Mouse (Mus musculus) lung, postnatal 36 days (tissue): ENCODE measurements at regions not wholly inside any gene's neighbourhood (a gene's known extent, or its start where the extent isn't known, plus 50 kb on each side); places are given as distances from the start of the nearest gene placed in this dataset.
A peak's percentile ranks its signal among the peaks of the same experiment; 100 is the strongest.

ENCODE experiments used
- DNase-seq: peaks from one replicate; pipeline ENCODE4 v3.0.0; 2022; ENCODE audit warnings: mixed read lengths

DNA sequence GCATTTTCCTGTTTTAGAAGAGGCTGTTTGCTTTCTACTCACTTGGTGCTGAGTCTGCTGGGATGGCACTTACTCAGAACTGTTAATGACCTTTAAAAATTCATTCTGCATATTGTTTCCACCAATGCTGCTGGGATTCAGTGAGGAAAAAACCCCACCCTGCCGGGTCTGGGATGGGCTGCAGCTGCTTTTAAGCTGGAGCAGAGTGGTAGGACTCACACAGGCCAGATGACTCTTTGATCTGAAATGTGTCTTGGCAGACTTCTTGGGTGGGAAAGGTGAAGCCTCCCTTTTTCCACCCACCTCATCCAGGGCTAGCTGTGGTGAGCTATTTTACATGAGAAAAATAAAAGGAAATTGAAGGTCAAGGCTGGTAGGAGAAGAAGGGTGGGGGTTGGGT, 56.4 kb upstream of the Ddhd1 start:
- no peak for DNase-seq

- no peak for DNase-seq
Measured at GRCm38 (mm10) chr14:45714786-45715185, 56.8 kb upstream of the Ddhd1 start.

GRCm38 (mm10) chr14:45716100-45716499, 58.2 kb upstream of the Ddhd1 start:
- no peak for DNase-seq

DNA sequence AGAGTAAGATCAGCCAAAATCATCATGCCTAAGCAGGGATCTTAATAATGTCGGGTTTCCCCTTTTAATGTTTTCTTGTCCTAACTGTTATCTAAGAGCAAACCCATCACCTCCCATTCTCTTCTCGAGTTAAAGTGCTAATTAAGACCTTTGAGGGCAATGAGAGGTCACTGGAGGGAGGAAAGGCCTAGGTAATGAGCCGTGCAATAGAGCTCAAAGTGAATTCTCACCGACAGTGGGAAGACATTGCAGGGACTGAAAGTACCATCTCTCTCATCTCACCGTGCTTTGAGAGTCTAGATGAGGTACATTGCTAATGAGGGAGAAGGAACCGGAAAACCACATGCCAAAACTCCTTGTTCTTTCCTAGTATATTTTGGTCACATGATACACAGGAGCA, 64.9 kb upstream of the Ddhd1 start:
- no peak for DNase-seq

DNA sequence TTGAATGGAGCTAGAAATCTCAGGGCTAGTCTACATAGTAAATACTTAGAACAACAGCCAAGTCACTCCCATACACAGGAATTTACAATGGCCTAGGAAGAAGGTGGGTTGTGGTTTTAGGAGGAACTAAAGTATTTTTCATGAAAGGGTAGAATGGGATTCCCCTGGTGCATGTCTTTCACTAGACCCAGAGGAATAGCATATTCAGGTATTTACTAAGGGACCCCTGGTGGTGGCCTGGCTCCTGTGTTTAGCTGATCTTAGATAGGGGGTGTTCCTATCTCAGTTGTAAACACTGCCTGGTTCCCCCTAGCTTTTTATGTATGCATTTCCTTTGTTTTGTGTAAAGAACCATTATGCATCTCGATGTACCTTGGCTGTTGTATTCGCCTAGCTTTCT, 66.4 kb upstream of the Ddhd1 start:
- DNase-seq: no peak

- no peak for DNase-seq
Measured at GRCm38 (mm10) chr14:45734530-45735410, 76.8 kb upstream of the Ddhd1 start.

- DNase-seq: peak; percentile 18
Measured at GRCm38 (mm10) chr14:45737966-45738365, 80.0 kb upstream of the Ddhd1 start.

GRCm38 (mm10) chr14:45739638-45740037, 81.7 kb upstream of the Ddhd1 start:
- peak; percentile 75 for DNase-seq

DNA sequence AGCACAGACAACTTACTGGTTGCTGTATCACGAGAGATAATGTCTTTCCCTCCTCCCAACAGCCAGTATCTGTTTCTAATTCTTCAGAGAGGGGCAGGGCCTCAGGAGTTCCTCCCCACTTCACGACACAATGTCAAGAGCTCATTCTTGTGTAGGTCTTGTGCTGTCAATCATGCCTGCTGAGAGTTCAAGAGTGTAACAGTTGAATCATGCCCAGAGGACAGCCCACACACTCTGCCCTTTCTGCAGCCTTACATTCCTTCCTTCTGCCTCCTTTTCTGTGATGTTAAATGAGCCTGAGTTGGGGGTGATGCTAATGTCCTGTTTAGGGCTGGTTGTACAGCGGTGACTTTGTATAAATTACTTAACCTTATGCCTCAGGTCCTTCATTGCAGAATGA, 82.7 kb upstream of the Ddhd1 start:
- DNase-seq: peak; percentile 58

- peak; percentile 77 for DNase-seq
Measured at GRCm38 (mm10) chr14:45746176-45746575, 88.2 kb upstream of the Ddhd1 start.

- no peak for DNase-seq
Measured at GRCm38 (mm10) chr14:45757376-45757775, 99.4 kb upstream of the Ddhd1 start.

- no peak for DNase-seq
Measured at GRCm38 (mm10) chr14:45760890-45761680, 103.1 kb upstream of the Ddhd1 start.

- no peak for DNase-seq
Measured at GRCm38 (mm10) chr14:45764231-45764630, 106.3 kb upstream of the Ddhd1 start.

DNA sequence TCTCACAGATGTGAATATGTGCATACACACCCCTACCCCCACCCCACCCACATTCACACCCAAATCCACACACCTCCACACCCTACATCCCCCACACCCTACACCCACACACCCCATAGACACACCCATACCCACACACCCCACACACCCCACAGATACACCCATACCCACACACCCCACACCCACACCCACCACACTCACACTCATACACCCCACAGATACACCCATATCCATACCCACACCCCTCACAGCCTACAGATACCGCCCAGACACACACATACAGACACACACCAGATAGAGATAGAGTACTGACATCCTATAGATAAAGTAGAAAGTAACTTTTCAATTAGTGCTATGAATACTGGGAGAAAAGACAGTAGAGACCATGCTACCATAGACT, 108.6 kb upstream of the Ddhd1 start:
- no peak for DNase-seq

DNA sequence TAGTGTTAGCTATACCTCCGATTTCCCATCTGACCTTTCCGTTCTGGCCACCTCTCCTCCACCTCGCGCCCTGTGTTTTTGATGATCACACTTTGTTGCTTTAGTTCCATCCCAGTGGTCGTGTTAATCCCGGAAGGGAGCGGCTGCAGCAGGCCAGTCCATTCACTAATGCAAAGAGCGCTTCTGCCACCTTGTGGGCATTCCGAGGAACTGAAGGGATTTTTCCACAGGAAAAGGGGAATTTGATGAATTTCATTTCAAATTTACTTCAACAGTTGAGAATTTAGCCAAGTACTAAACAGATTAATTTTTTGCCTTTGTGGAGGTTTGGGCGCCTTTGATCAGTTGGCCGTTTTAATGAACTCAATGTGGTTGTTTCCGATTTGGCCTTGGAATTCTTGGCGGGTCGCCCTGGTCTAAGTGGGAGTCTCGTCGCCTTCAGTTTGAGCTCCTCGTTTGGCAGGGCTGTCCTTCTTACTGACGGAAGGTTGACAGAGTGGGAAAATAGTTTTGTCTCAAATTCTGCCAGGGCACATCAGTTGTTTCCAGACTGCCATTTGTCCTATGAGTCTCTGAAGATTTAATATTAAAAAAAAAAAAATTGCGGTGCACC, 114.8 kb upstream of the Ddhd1 start:
- DNase-seq: peak; percentile 65

DNA sequence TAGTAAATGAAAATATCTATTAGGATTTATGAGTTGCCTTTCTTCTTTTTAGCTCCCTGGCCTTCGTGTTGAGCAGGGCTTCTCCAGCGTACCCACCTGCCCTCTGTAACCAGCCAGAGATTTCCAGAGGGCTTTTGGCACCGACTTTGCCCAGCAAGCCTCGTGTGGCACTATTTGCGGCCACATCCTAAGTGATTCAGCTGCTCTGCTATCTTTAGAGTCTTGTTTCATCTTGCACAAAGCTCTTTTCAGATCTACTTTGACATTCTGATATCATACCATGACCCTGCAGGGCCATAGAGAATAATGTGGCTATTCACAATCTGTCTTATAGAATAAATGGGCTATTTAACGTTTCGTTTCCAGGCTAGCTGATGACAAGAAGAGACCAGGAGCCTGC, 115.4 kb upstream of the Ddhd1 start:
- DNase-seq: no peak

DNA sequence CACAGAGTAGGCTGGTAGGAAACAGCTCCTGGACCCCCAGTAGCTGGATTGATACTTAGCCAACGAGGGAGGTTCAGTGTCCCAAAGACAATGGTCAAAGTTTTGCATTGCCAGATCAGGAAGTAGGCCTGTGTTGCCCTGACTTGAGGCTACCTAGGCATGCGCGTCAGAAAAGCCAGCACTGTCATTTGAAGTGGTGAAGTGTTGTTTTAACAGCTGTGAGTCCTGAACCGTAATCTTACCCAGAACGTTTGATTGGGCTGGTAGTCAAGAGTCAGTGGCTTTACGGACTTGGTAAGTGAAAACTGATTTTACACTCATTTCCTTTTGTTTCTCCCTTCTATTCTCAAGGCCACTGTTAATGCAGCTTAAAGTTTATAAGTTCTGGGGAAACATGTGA, 123.9 kb upstream of the Ddhd1 start:
- DNase-seq: no peak

DNA sequence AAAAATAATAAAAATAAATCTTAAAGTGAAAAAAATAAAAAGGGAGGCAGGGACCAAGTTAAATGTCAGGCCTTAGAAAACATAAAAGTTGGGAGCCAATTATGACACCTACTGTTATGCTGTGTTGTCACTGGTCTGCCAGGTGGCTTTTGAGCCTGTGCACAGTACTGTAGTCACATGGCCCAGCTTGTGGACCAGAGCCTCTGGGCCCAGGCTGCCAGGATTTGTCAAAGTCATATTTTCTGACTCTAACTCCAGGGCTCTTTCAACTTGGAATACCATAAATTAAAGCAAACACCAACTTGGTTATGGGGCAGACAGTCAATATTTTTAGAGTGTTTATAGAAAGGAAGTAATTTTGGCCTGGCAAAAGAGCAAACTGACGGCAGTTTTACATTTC, 137.0 kb upstream of the Ddhd1 start:
- peak; percentile 29 for DNase-seq

GRCm38 (mm10) chr14:45796665-45797319, 138.8 kb upstream of the Ddhd1 start:
- DNase-seq: peak; percentile 68

DNA sequence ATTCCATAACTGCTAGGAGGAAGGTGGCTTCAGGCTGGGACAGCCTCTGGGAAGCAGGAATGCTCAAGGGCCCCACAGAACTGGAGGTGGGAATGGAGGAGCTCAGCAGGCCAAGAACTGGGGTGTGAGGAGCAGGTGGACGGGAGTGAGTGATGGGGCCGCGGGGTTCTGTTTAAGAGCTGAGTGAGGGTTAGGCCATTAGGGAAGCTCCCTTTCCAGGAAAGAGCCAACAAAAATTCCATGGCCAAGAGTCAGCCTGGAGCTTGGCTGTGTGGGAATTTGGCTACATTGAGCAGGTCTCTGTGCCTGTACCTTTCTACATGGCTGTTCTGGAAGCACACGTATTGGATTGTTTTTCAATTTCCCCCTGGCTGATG, 139.4 kb upstream of the Ddhd1 start:
- DNase-seq: no peak

GRCm38 (mm10) chr14:45799286-45799685, 141.3 kb upstream of the Ddhd1 start:
- DNase-seq: no peak

DNA sequence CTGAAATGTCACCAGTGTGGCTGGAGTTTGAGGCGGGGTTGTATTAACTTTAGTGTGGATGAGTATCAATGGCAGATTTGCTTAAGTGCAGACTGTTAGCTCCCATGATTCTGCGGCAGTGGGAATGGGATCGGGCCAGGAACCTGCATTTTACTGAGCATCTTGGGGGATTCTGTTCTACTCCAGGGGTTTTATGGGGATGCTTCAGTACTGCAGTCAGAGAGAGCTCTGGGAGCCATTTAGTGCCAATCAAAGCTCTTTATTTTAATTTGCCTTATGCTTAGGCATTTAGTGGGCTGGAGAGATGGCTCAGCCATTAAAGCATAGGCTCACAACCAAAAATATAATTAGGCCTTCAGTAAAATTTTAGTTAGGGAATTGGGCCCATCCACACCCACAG, 148.0 kb upstream of the Ddhd1 start:
- DNase-seq: no peak

DNA sequence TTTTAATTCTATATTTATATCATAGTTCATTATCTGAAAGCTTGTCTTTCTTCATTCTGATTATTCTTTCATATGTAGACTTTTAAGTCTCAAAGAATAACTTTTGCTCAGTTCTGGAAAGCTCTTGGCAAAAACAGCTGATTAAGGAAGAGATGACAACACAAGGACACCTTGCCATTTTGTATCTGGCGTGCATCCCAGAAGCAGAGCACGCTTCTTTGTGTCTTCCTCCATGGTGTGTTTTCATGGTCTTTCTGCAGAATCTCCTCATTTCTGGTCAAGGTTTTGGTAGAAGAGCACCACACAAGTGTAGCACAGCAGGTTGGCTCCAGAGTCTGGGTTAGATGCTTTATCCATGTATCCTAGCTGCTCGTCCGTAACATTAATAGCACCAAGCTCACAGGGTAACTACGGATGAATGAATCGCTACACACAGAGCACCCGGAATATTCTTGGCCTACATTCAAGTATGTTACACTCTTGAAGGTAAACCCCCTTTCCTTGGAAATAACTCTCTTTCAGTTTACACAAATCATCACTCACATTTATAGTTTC, 148.9 kb upstream of the Ddhd1 start:
- no peak for DNase-seq
